Mouse (Mus musculus) limb, embryonic 15.5 days (tissue): Measurements from ENCODE around the gene Aldh18a1. TPM values are rescaled to one million over a fixed set of nuclear protein-coding genes. Genes with fewer than 3 reads are reported as not detected.
"Not testable (repeated sequence)": the region's sequence is repeated elsewhere in the genome, so short reads cannot be mapped to it uniquely, and the experiment has no call there.

Experiments used
- ATAC-seq: fragments of 200-750 bp; cut with Nextera tagmentation; 2 replicates; pipeline ENCODE4 v1.8.0; 2017; ENCODE audit warnings: low read depth, moderate TSS enrichment; ENCODE audit not compliant: insufficient number of reproducible peaks, low FRiP score, low TSS enrichment
- H3K27ac ChIP-seq: fragments of 300-500 bp; sonication (generic); 2 replicates; pipeline ENCODE4 v1.5.1; 2015; ENCODE audit warnings: moderate library complexity, mild to moderate bottlenecking, inconsistent platforms
- H3K27me3 ChIP-seq: fragments of 300-500 bp; sonication (generic); 2 replicates; pipeline ENCODE4 v1.6.1; 2015; ENCODE audit warnings: inconsistent platforms
- H3K36me3 ChIP-seq: fragments of 300-500 bp; sonication (generic); 2 replicates; pipeline ENCODE4 v1.6.1; 2015; ENCODE audit warnings: inconsistent platforms
- H3K4me1 ChIP-seq: fragments of 300-500 bp; sonication (generic); 2 replicates; pipeline ENCODE4 v1.6.1; 2015; ENCODE audit warnings: inconsistent platforms
- H3K4me2 ChIP-seq: fragments of 300-500 bp; sonication (generic); 2 replicates; pipeline ENCODE4 v1.6.1; 2015; ENCODE audit warnings: mild to moderate bottlenecking, inconsistent platforms
- H3K4me3 ChIP-seq: fragments of 300-500 bp; sonication (generic); 2 replicates; pipeline ENCODE4 v1.5.1; 2015; ENCODE audit warnings: mild to moderate bottlenecking, inconsistent platforms
- H3K9ac ChIP-seq: fragments of 300-500 bp; sonication (generic); 2 replicates; pipeline ENCODE4 v1.6.1; 2015; ENCODE audit warnings: inconsistent platforms
- H3K9me3 ChIP-seq: fragments of 300-500 bp; sonication (generic); 2 replicates; pipeline ENCODE4 v1.6.1; 2016; ENCODE audit warnings: inconsistent platforms
- WGBS: fragments of 180-500 bp; shearing (Covaris S2); methylation state at CpG from one replicate; pipeline ENCODE4 v1.1.7; 2015; 5-methylcytosine and 5-hydroxymethylcytosine counted together
- polyA plus RNA-seq: library from polyadenylated mRNA; unstranded; fragments of >200 nt; fragmentation: Nextera tagmentation; extraction: Ambion mirVana; gene quantifications from 2 replicates; pipeline ENCODE4 v1.2.1, GENCODE M21; 2015

Gene Aldh18a1
- polyA plus RNA-seq = 78.0 and 79.7 TPM in 2 replicates

GRCm38 (mm10) chr19:40588293-40588654 is at the start of gene Aldh18a1:
TSS of gene Aldh18a1 (minus strand) at chr19:40588463.
- H3K27ac ChIP-seq = peak within 1 kb of the TSS; percentile 80
- peak within 1 kb of the TSS; percentile 89 for H3K4me3 ChIP-seq
- peak; percentile 92 for ATAC-seq
- WGBS = under 1% methylated on average over 34 of the region's 34 CpGs
- H3K9ac ChIP-seq = peak within 1 kb of the TSS; percentile 68
- peak within 1 kb of the TSS; percentile 73 for H3K4me2 ChIP-seq
- H3K4me1 ChIP-seq = peaks cover 15% of the 10 kb centered on the region; the same call in 1 of the 2 replicates
- H3K9me3 ChIP-seq = no peaks in the 10 kb centered on the region
- no peaks in the 10 kb centered on the region for H3K27me3 ChIP-seq
- peaks cover 16% of the 10 kb centered on the region for H3K36me3 ChIP-seq

- Histone ChIP-seq H3K27me3 (no peaks in the 10 kb centered on the region), H3K4me1 (no peaks in the 10 kb centered on the region), H3K27ac (no peak overlapping the region), H3K4me3 (no peak overlapping the region), H3K4me2 (no peak overlapping the region), H3K36me3 (no peaks in the 10 kb centered on the region), H3K9me3 (no peaks in the 10 kb centered on the region), H3K9ac (no peak overlapping the region)
- WGBS = 79% methylated on average over 7 of the region's 7 CpGs
- no peak for ATAC-seq
Observed at GRCm38 (mm10) chr19:40637601-40638000, 49.3 kb upstream of the Aldh18a1 start.

- ATAC-seq = no peak
- WGBS = 55% methylated on average over 4 of the region's 4 CpGs
- no peak overlapping the region for H3K27ac ChIP-seq
- H3K4me1 ChIP-seq = no peaks in the 10 kb centered on the region
- H3K27me3 ChIP-seq = no peaks in the 10 kb centered on the region
- H3K9me3 ChIP-seq = no peaks in the 10 kb centered on the region
- no peak overlapping the region for H3K4me3 ChIP-seq
- H3K36me3 ChIP-seq = no peaks in the 10 kb centered on the region
- H3K9ac ChIP-seq = no peak overlapping the region
- H3K4me2 ChIP-seq = no peak overlapping the region
Observed at GRCm38 (mm10) chr19:40637091-40637490, 48.8 kb upstream of the Aldh18a1 start.

- 57% methylated on average over 1 of the region's 1 CpGs for WGBS
- Histone ChIP-seq H3K27ac (no peak overlapping the region), H3K27me3 (no peaks in the 10 kb centered on the region), H3K36me3 (no peaks in the 10 kb centered on the region), H3K4me2 (no peak overlapping the region), H3K9me3 (no peaks in the 10 kb centered on the region), H3K9ac (no peak overlapping the region), H3K4me1 (no peaks in the 10 kb centered on the region), H3K4me3 (no peak overlapping the region)
- no peak for ATAC-seq
Observed at GRCm38 (mm10) chr19:40633144-40633543, 44.9 kb upstream of the Aldh18a1 start.

GRCm38 (mm10) chr19:40632668-40633067 is 44.4 kb upstream of the Aldh18a1 start:
- Histone ChIP-seq H3K9me3 (no peaks in the 10 kb centered on the region), H3K27me3 (no peaks in the 10 kb centered on the region), H3K36me3 (no peaks in the 10 kb centered on the region), H3K27ac (no peak overlapping the region), H3K4me1 (no peaks in the 10 kb centered on the region), H3K4me2 (no peak overlapping the region), H3K4me3 (no peak overlapping the region), H3K9ac (no peak overlapping the region)
- no peak for ATAC-seq
- 77% methylated on average over 5 of the region's 5 CpGs for WGBS

- no peak overlapping the region for H3K4me2 ChIP-seq
- no peak overlapping the region for H3K9ac ChIP-seq
- H3K4me3 ChIP-seq = no peak overlapping the region
- H3K4me1 ChIP-seq = no peaks in the 10 kb centered on the region
- H3K27me3 ChIP-seq = no peaks in the 10 kb centered on the region
- ATAC-seq = no peak
- 54% methylated on average over 3 of the region's 3 CpGs for WGBS
- H3K27ac ChIP-seq = no peak overlapping the region
- no peaks in the 10 kb centered on the region for H3K9me3 ChIP-seq
- H3K36me3 ChIP-seq = no peaks in the 10 kb centered on the region
Observed at GRCm38 (mm10) chr19:40632193-40632592, 43.9 kb upstream of the Aldh18a1 start.

- Histone ChIP-seq H3K9me3 (no peaks in the 10 kb centered on the region), H3K4me2 (no peak overlapping the region), H3K36me3 (no peaks in the 10 kb centered on the region), H3K4me1 (no peaks in the 10 kb centered on the region), H3K9ac (no peak overlapping the region), H3K27ac (no peak overlapping the region), H3K27me3 (no peaks in the 10 kb centered on the region), H3K4me3 (no peak overlapping the region)
- ATAC-seq = no peak
- WGBS = 71% methylated on average over 7 of the region's 7 CpGs
Observed at GRCm38 (mm10) chr19:40630606-40631005, 42.3 kb upstream of the Aldh18a1 start.

- Histone ChIP-seq H3K36me3 (no peaks in the 10 kb centered on the region), H3K27ac (no peak overlapping the region), H3K9ac (no peak overlapping the region), H3K27me3 (no peaks in the 10 kb centered on the region), H3K4me1 (no peaks in the 10 kb centered on the region), H3K4me2 (no peak overlapping the region), H3K9me3 (no peaks in the 10 kb centered on the region), H3K4me3 (no peak overlapping the region)
- WGBS = 62% methylated on average over 3 of the region's 3 CpGs
- no peak for ATAC-seq
Observed at GRCm38 (mm10) chr19:40630096-40630495, 41.8 kb upstream of the Aldh18a1 start.

GRCm38 (mm10) chr19:40628950-40629349 is 40.7 kb upstream of the Aldh18a1 start:
- H3K4me3 ChIP-seq = no peak overlapping the region
- H3K9ac ChIP-seq = no peak overlapping the region
- H3K4me1 ChIP-seq = no peaks in the 10 kb centered on the region
- no peaks in the 10 kb centered on the region for H3K9me3 ChIP-seq
- H3K4me2 ChIP-seq = no peak overlapping the region
- no peaks in the 10 kb centered on the region for H3K27me3 ChIP-seq
- no peaks in the 10 kb centered on the region for H3K36me3 ChIP-seq
- no peak overlapping the region for H3K27ac ChIP-seq
- no peak for ATAC-seq

- 28% methylated on average over 12 of the region's 12 CpGs for WGBS
- no peak overlapping the region for H3K4me3 ChIP-seq
- ATAC-seq = no peak
Observed at GRCm38 (mm10) chr19:40625935-40626334, 37.7 kb upstream of the Aldh18a1 start.

GRCm38 (mm10) chr19:40621616-40622015 is 33.4 kb upstream of the Aldh18a1 start:
- H3K9ac ChIP-seq, H3K4me3 ChIP-seq, H3K4me1 ChIP-seq, H3K4me2 ChIP-seq, H3K27ac ChIP-seq, H3K36me3 ChIP-seq, ATAC-seq, H3K9me3 ChIP-seq, H3K27me3 ChIP-seq: not testable (repeated sequence)
- 41% methylated on average over 18 of the region's 26 CpGs for WGBS

More at GRCm38 (mm10) chr19:40625935-40626334, 37.7 kb upstream of the Aldh18a1 start:
- Histone ChIP-seq H3K36me3 (no peaks in the 10 kb centered on the region), H3K9me3 (no peaks in the 10 kb centered on the region), H3K27me3 (no peaks in the 10 kb centered on the region), H3K4me1 (no peaks in the 10 kb centered on the region), H3K4me2 (no peak overlapping the region), H3K9ac (no peak overlapping the region), H3K27ac (no peak overlapping the region)

GRCm38 (mm10) chr19:40616021-40616420 is 27.8 kb upstream of the Aldh18a1 start:
- 52% methylated on average over 7 of the region's 7 CpGs for WGBS
- Histone ChIP-seq H3K4me1 (peaks cover 9% of the 10 kb centered on the region; the same call in 1 of the 2 replicates), H3K27me3 (no peaks in the 10 kb centered on the region), H3K36me3 (no peaks in the 10 kb centered on the region), H3K4me3 (no peak overlapping the region), H3K9ac (no peak overlapping the region), H3K4me2 (no peak overlapping the region), H3K27ac (no peak overlapping the region), H3K9me3 (no peaks in the 10 kb centered on the region)
- no peak for ATAC-seq

GRCm38 (mm10) chr19:40614811-40615210 is 26.5 kb upstream of the Aldh18a1 start:
- 49% methylated on average over 7 of the region's 7 CpGs for WGBS
- H3K27me3 ChIP-seq = no peaks in the 10 kb centered on the region

More at GRCm38 (mm10) chr19:40614811-40615210, 26.5 kb upstream of the Aldh18a1 start:
- Histone ChIP-seq H3K4me3 (no peak overlapping the region), H3K4me1 (peaks cover 12% of the 10 kb centered on the region; the same call in 1 of the 2 replicates), H3K9ac (no peak overlapping the region), H3K4me2 (no peak overlapping the region), H3K9me3 (no peaks in the 10 kb centered on the region), H3K27ac (no peak overlapping the region), H3K36me3 (no peaks in the 10 kb centered on the region)
- no peak for ATAC-seq
